Mouse (Mus musculus) heart, embryonic 14.5 days (tissue): Measurements from ENCODE around the gene 4930568D16Rik. TPM values are rescaled to one million over a fixed set of nuclear protein-coding genes. Genes with fewer than 3 reads are reported as not detected.

ENCODE experiments used
- ATAC-seq: fragments of 200-750 bp; cut with Nextera tagmentation; 2 replicates; pipeline ENCODE4 v1.8.0; 2017; ENCODE audit warnings: low read depth, moderate TSS enrichment; ENCODE audit not compliant: insufficient number of reproducible peaks, insufficient read depth, low FRiP score
- H3K27ac ChIP-seq, 2 experiments: fragments of 200-500 bp in 1 of 2; fragments of 300-500 bp in 1 of 2; sonication (generic) in 1 of 2; replicated peaks in 1 of 2; 2 replicates each; pipeline ENCODE4 v1.5.1; 2012 to 2014; ENCODE audit warnings: low read depth in 2 of 2, low read length in 2 of 2, control low read depth in 1 of 2, mild to moderate bottlenecking in 1 of 2, mixed read lengths in 1 of 2; ENCODE audit not compliant: control insufficient read depth in 1 of 2, insufficient read depth in 1 of 2
- H3K27me3 ChIP-seq: fragments of 300-500 bp; sonication (generic); 2 replicates; pipeline ENCODE4 v1.6.1; 2014; ENCODE audit warnings: mild to moderate bottlenecking, low read length, control low read depth; ENCODE audit not compliant: control insufficient read depth, insufficient read depth
- H3K36me3 ChIP-seq: fragments of 300-500 bp; sonication (generic); 2 replicates; pipeline ENCODE4 v1.6.1; 2014; ENCODE audit warnings: mild to moderate bottlenecking, control low read depth, low read length, mixed read lengths; ENCODE audit not compliant: control insufficient read depth, insufficient read depth
- H3K4me1 ChIP-seq, 2 experiments: fragments of 200-500 bp in 1 of 2; fragments of 300-500 bp in 1 of 2; sonication (generic) in 1 of 2; 2 replicates each; pipeline ENCODE4 v1.6.1; 2012 to 2014; ENCODE audit warnings: low read length in 2 of 2, control low read depth in 1 of 2, mixed read lengths in 1 of 2; ENCODE audit not compliant: control insufficient read depth in 2 of 2, insufficient read depth in 2 of 2
- H3K4me2 ChIP-seq: fragments of 300-500 bp; sonication (generic); 2 replicates; pipeline ENCODE4 v1.6.1; 2014; ENCODE audit warnings: mild to moderate bottlenecking, low read length
- H3K4me3 ChIP-seq, 2 experiments: fragments of 200-500 bp in 1 of 2; fragments of 300-500 bp in 1 of 2; sonication (generic) in 1 of 2; 2 replicates each; pipeline ENCODE4 v1.5.1; 2012 to 2014; ENCODE audit warnings: low read length in 2 of 2, mild to moderate bottlenecking in 2 of 2, control low read depth in 1 of 2, low read depth in 1 of 2, moderate library complexity in 1 of 2; ENCODE audit not compliant: control insufficient read depth in 1 of 2, insufficient read depth in 1 of 2
- H3K9ac ChIP-seq: fragments of 300-500 bp; sonication (generic); 2 replicates; pipeline ENCODE4 v1.6.1; 2014; ENCODE audit warnings: mild to moderate bottlenecking, low read length
- H3K9me3 ChIP-seq: fragments of 300-500 bp; sonication (generic); 2 replicates; pipeline ENCODE4 v1.6.1; 2016; ENCODE audit warnings: low read length, control low read depth; ENCODE audit not compliant: control insufficient read depth
- WGBS: fragments of 180-500 bp; shearing (Covaris S2); extraction: QIAGEN DNeasy Blood & Tissue Kit; methylation state at CpG from one replicate; pipeline ENCODE4 v1.1.7; 2014; 5-methylcytosine and 5-hydroxymethylcytosine counted together
- polyA plus RNA-seq: library from polyadenylated mRNA; unstranded; fragments of >200 nt; fragmentation: Nextera tagmentation; extraction: Ambion mirVana; gene quantifications from 2 replicates; pipeline ENCODE4 v1.2.1, GENCODE M21; 2014

The 4930568D16Rik gene
- polyA plus RNA-seq, 1 experiment from 2014 or later, result not detected

DNA sequence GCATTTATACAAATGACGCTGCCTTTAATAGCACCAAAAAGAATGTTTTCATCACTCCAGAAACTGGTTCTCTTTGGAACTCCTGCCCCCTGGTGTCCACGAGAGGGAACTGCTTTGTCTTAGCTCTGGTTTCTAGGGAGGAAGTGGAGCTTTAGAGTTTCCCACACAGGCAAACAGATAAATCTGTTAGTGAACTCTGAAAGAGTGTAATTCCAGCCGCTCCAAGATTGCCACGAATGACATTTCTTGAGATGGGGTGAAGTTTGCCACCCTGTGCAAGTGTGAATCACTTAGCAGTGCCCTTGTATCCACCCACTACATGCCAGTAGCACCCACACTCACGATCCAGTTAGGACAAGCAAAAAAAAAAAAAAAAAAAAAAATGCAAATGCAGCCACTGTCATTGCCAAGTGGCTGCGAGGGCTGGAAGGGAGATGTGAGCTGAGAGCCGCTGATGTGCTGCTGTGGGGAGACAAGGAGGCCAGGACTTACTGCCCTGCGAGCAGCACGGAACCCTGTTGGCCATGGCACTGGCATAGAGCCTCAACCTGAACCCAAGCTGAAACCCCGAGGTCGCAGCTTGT, 30.2 kb upstream of the 4930568D16Rik start:
- H3K27me3 ChIP-seq, result no peaks in the 10 kb centered on the region

GRCm38 (mm10) chr2:35397096-35397495, 29.6 kb upstream of the 4930568D16Rik start, which contains the start of gene 4930402F06Rik:
Gene 4930402F06Rik, minus strand, starts transcription at chr2:35397175.
- Histone ChIP-seq H3K4me2 (peak within 1 kb of the TSS; percentile 16; the same call in 1 of the 2 replicates), H3K9ac (no peak within 1 kb of the TSS), H3K36me3 (peaks cover 14% of the 10 kb centered on the region), H3K4me3 (no peak within 1 kb of the TSS), H3K27ac (no peak within 1 kb of the TSS; a peak in 1 of 4 replicates), H3K27me3 (no peaks in the 10 kb centered on the region), H3K4me1 (peaks cover 2 to 8% of the 10 kb centered on the region in 2 experiments; a peak in 1 of 4 replicates), H3K9me3 (no peaks in the 10 kb centered on the region)
- ATAC-seq, result peak; percentile 18; the same call in 1 of the 2 replicates
- WGBS, result 55% methylated on average over 5 of the region's 5 CpGs

More for the DNA sequence above, 30.2 kb upstream of the 4930568D16Rik start:
- Histone ChIP-seq H3K4me2 (peak overlapping the region; percentile 16; the same call in 1 of the 2 replicates), H3K4me3 (no peak overlapping the region), H3K36me3 (peaks cover 20% of the 10 kb centered on the region), H3K9ac (no peak overlapping the region), H3K27ac (no peak overlapping the region; a peak in 1 of 4 replicates), H3K4me1 (peaks cover 2 to 8% of the 10 kb centered on the region in 2 experiments; a peak in 1 of 4 replicates), H3K9me3 (no peaks in the 10 kb centered on the region)
- 45% methylated on average over 11 of the region's 11 CpGs for WGBS
- ATAC-seq, result peak; percentile 52; the same call in 1 of the 2 replicates

- Histone ChIP-seq H3K36me3 (no peaks in the 10 kb centered on the region), H3K4me1 (peaks cover 4 to 11% of the 10 kb centered on the region in 2 experiments; a peak in 3 of 4 replicates), H3K27ac (peak overlapping the region; percentile 62 to 74), H3K9me3 (peaks cover 6% of the 10 kb centered on the region; the same call in 1 of the 2 replicates), H3K9ac (no peak overlapping the region), H3K27me3 (no peaks in the 10 kb centered on the region), H3K4me2 (peak overlapping the region; percentile 39; the same call in 1 of the 2 replicates), H3K4me3 (no peak overlapping the region)
- 41% methylated on average over 9 of the region's 9 CpGs for WGBS
- no peak for ATAC-seq
Observed at GRCm38 (mm10) chr2:35385441-35385871, 17.9 kb upstream of the 4930568D16Rik start.

DNA sequence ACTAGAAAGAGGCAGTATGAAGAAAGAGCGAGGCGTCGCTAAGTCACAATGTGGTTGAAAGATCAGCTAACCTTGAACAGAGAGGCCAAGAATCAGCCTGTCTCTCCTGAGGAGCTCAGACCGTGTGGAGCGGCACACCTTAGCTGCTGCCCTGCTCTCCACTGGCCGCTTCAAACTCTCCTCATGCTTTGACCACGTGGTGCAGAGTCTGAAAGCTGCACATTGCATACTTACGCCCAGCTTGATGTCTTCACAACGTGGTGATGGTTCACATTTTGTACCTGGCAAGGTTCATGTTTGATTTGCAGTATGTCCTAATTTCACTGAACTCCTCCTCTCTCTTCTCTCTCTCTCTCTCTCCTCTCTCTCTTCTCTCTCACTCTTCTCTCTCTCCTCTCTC, 11.8 kb upstream of the 4930568D16Rik start:
- no peaks in the 10 kb centered on the region for H3K36me3 ChIP-seq
- no peak overlapping the region for H3K4me3 ChIP-seq
- ATAC-seq, result no peak
- H3K9ac ChIP-seq, result no peak overlapping the region
- no peak overlapping the region for H3K4me2 ChIP-seq
- no peak overlapping the region for H3K27ac ChIP-seq
- H3K27me3 ChIP-seq, result no peaks in the 10 kb centered on the region
- peaks cover 0 to 4% of the 10 kb centered on the region in 2 experiments; a peak in 1 of 4 replicates for H3K4me1 ChIP-seq
- 67% methylated on average over 9 of the region's 9 CpGs for WGBS
- no peaks in the 10 kb centered on the region for H3K9me3 ChIP-seq

- Histone ChIP-seq H3K27ac (no peak overlapping the region), H3K9ac (no peak overlapping the region), H3K4me1 (peaks cover 0 to 4% of the 10 kb centered on the region in 2 experiments; a peak in 1 of 4 replicates), H3K36me3 (no peaks in the 10 kb centered on the region), H3K27me3 (no peaks in the 10 kb centered on the region), H3K9me3 (no peaks in the 10 kb centered on the region), H3K4me3 (no peak overlapping the region), H3K4me2 (no peak overlapping the region)
- ATAC-seq, result no peak
- 11% methylated on average over 6 of the region's 6 CpGs for WGBS
Observed at GRCm38 (mm10) chr2:35377600-35377999, 10.1 kb upstream of the 4930568D16Rik start.

DNA sequence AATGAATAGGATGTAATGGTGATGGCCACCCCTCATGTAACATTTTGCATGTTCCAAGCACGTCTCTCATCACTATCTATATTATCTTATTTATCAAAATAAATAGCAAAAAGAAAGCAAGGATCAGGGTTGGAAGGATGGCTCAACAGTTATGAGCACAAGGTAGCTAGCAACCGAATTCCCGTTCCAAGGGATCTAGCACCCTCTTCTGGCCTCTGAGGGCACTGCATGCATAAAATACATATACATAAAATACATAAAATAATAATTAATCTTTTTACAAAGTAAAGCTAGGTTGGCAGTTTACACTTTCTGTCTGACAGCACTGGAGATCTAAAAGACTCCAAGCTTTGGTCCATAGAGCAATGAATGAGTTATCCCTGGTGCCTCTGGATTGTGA, 5.5 kb upstream of the 4930568D16Rik start:
- Histone ChIP-seq H3K36me3 (no peaks in the 10 kb centered on the region), H3K9ac (no peak overlapping the region), H3K27ac (no peak overlapping the region), H3K4me3 (no peak overlapping the region), H3K4me2 (no peak overlapping the region), H3K9me3 (no peaks in the 10 kb centered on the region), H3K27me3 (no peaks in the 10 kb centered on the region), H3K4me1 (peaks cover 3 to 4% of the 10 kb centered on the region in 2 experiments; a peak in 2 of 4 replicates)
- ATAC-seq, result no peak
- WGBS, result 24% methylated on average over 3 of the region's 3 CpGs

- no peak overlapping the region for H3K9ac ChIP-seq
- H3K27me3 ChIP-seq, result no peaks in the 10 kb centered on the region
- H3K27ac ChIP-seq, result no peak overlapping the region
- peaks cover 0 to 3% of the 10 kb centered on the region in 2 experiments; a peak in 1 of 4 replicates for H3K4me1 ChIP-seq
- H3K4me3 ChIP-seq, result no peak overlapping the region
- H3K4me2 ChIP-seq, result no peak overlapping the region
- no peaks in the 10 kb centered on the region for H3K9me3 ChIP-seq
- no peaks in the 10 kb centered on the region for H3K36me3 ChIP-seq
- no peak for ATAC-seq
Observed at GRCm38 (mm10) chr2:35370686-35371085, 3.2 kb upstream of the 4930568D16Rik start.
